8 mouse cellular contexts compared by ENCODE assay signal in genomic region chr5:105867841-105868447, GRCm38 (mm10). TPM values are rescaled to one million over a fixed set of nuclear protein-coding genes. Genes with fewer than 3 reads are reported as not detected.
DNase-seq lines count a peak whose midpoint lies in the region; ATAC-seq lines count a peak whose summit lies in the region.

No protein-coding gene starts in this region.

- peak; percentile 68 for DNase-seq in adrenal gland, postnatal 14 days
- no peak for DNase-seq in adrenal gland, adult 8-10 months
- DNase-seq in lung, postnatal 10 days: peak; percentile 70
- no peak for DNase-seq in ovary, postnatal 14 days (ENCODE audit: low spot score)
- no peak for DNase-seq in right cerebral cortex, adult 18-20 months
- no peak for DNase-seq in T-cell, adult 2 months (ENCODE audit: low spot score)

- no peaks in the 10 kb centered on the region for H3K36me3 ChIP-seq in embryonic facial prominence, embryonic 15.5 days
- no peaks in the 10 kb centered on the region for H3K36me3 ChIP-seq in hindbrain, embryonic 13.5 days

- no peak overlapping the region for H3K4me2 ChIP-seq in embryonic facial prominence, embryonic 15.5 days (replicated peaks)
- no peak overlapping the region for H3K4me2 ChIP-seq in hindbrain, embryonic 13.5 days

- peak; percentile 13; the same call in 1 of the 2 replicates for ATAC-seq in embryonic facial prominence, embryonic 15.5 days (ENCODE audit: insufficient number of reproducible peaks, low FRiP score, low TSS enrichment, low read depth)
- peak; percentile 61 for ATAC-seq in hindbrain, embryonic 13.5 days (ENCODE audit: low FRiP score)

- WGBS in embryonic facial prominence, embryonic 15.5 days: 60% methylated on average over 16 of the region's 16 CpGs
- 63% methylated on average over 16 of the region's 16 CpGs for WGBS in hindbrain, embryonic 13.5 days

- no peak overlapping the region for H3K4me3 ChIP-seq in embryonic facial prominence, embryonic 15.5 days (replicated peaks)
- no peak overlapping the region for H3K4me3 ChIP-seq in hindbrain, embryonic 13.5 days

- no peak overlapping the region for H3K9ac ChIP-seq in embryonic facial prominence, embryonic 15.5 days
- no peak overlapping the region for H3K9ac ChIP-seq in hindbrain, embryonic 13.5 days

- 0 out of 2 replicates have a peak overlapping the region, but pooled peaks have one; percentile 36 for H3K27ac ChIP-seq in embryonic facial prominence, embryonic 15.5 days (replicated peaks)
- H3K27ac ChIP-seq in hindbrain, embryonic 13.5 days: no peak overlapping the region

- no peaks in the 10 kb centered on the region for H3K9me3 ChIP-seq in embryonic facial prominence, embryonic 15.5 days (replicated peaks)
- no peaks in the 10 kb centered on the region for H3K9me3 ChIP-seq in hindbrain, embryonic 13.5 days

- H3K4me1 ChIP-seq in embryonic facial prominence, embryonic 15.5 days: peaks cover 19% of the 10 kb centered on the region
- H3K4me1 ChIP-seq in hindbrain, embryonic 13.5 days (replicated peaks): peaks cover 12% of the 10 kb centered on the region

- no peaks in the 10 kb centered on the region for H3K27me3 ChIP-seq in embryonic facial prominence, embryonic 15.5 days
- no peaks in the 10 kb centered on the region for H3K27me3 ChIP-seq in hindbrain, embryonic 13.5 days

RNA-seq across cellular contexts. Expression of gene Zfp326, which starts 8.4 kb away (rescaled TPM):
- 29.8 and 30.5 TPM in 2 replicates for total RNA-seq in adrenal gland, postnatal 14 days (2021)
- 10 to 100 TPM; 17.0 to 31.9 (median 26.2) TPM for total RNA-seq in adrenal gland, adult 8-10 months (2022)
- 34.9 and 41.2 TPM in 2 replicates for polyA plus RNA-seq in embryonic facial prominence, embryonic 15.5 days (2015; fragmentation: Nextera tagmentation; extraction: Ambion mirVana)
- 56.5 and 60.5 TPM in 2 replicates for polyA plus RNA-seq in hindbrain, embryonic 13.5 days (2015; fragmentation: Nextera tagmentation; extraction: Ambion mirVana)

Comparison
In these comparisons a context has a peak if more than half of its experiments do, and no peak if none do; other contexts are left out.
1. DNase-seq: peak in adrenal gland, postnatal 14 days (single experiment) and lung, postnatal 10 days (single experiment); none in adrenal gland, adult 8-10 months (single experiment), ovary, postnatal 14 days (single experiment), right cerebral cortex, adult 18-20 months (single experiment) and T-cell, adult 2 months (single experiment).